Mouse (Mus musculus): ENCODE data around the gene Josd2. TPM values are rescaled to one million over a fixed set of nuclear protein-coding genes. Genes with fewer than 3 reads are reported as not detected.
A peak's percentile ranks its signal among the peaks of the same experiment; 100 is the strongest.

The Josd2 gene
- total RNA-seq, 2 experiments from 2014 or later = 40.3 to 48.1 TPM

- DNase-seq (ENCODE audit: low spot score in 2 of 2) = peak; percentile 94
Measured at GRCm38 (mm10) chr7:44495992-44496770, 28.4 kb downstream of the Josd2 start, which contains the start of the genes Emc10 and Fam71e1. Gene Emc10, minus strand, starts transcription at chr7:44496529. Gene Fam71e1, plus strand, starts transcription at chr7:44496581.

- DNase-seq (ENCODE audit: low spot score in 2 of 2) = no peak
Measured at GRCm38 (mm10) chr7:44496771-44497109, 29.0 kb downstream of the Josd2 start.

GRCm38 (mm10) chr7:44497361-44498055 is 29.7 kb downstream of the Josd2 start:
- no peak for DNase-seq (ENCODE audit: low spot score in 2 of 2)

- no peak for DNase-seq (ENCODE audit: low spot score in 2 of 2)
Measured at GRCm38 (mm10) chr7:44498922-44499321, 31.1 kb downstream of the Josd2 start.

- no peak for DNase-seq (ENCODE audit: low spot score in 2 of 2)
Measured at GRCm38 (mm10) chr7:44500046-44500445, 32.3 kb downstream of the Josd2 start.

- DNase-seq (ENCODE audit: low spot score in 2 of 2) = no peak
Measured at GRCm38 (mm10) chr7:44501563-44502115, 33.9 kb downstream of the Josd2 start.

GRCm38 (mm10) chr7:44507491-44507890 is 39.7 kb downstream of the Josd2 start:
- DNase-seq (ENCODE audit: low spot score in 2 of 2) = no peak

- DNase-seq (ENCODE audit: low spot score in 2 of 2) = no peak
Measured at GRCm38 (mm10) chr7:44519240-44519913, 51.6 kb downstream of the Josd2 start.

GRCm38 (mm10) chr7:44520990-44521389 is 53.2 kb downstream of the Josd2 start:
- no peak for DNase-seq (ENCODE audit: low spot score in 2 of 2)

Small RNA genes lying within 50 kb of the gene (microRNA-seq; reads per million reads assigned to microRNA genes)
- gene Mir7052 = 1.3 reads per million

Other genes starting within 250 kb of the Josd2 start
- 10 to 100 TPM in 1 of 2 experiments, not detected in 1; 41.2 TPM for gene Klk1, start 242.6 kb upstream of the Josd2 start, total RNA-seq (2021)
- gene Gm36864, start 231.8 kb upstream of the Josd2 start, total RNA-seq (2021) = not detected
- gene 1700028J19Rik, start 221.3 kb upstream of the Josd2 start, total RNA-seq (2021) = 1 to 10 TPM in 1 of 2 experiments, under 1 TPM in 1; 0.96 to 1.2 TPM
- gene 2410002F23Rik, start 221.3 kb upstream of the Josd2 start, total RNA-seq (2021) = 100 to 1,000 TPM; 210 to 226 TPM
- gene Acp4, start 210.6 kb upstream of the Josd2 start, total RNA-seq (2021) = not detected
- not detected for gene Gm15517, start 206.5 kb upstream of the Josd2 start, total RNA-seq (2021)
- 1 to 10 TPM; 6.0 to 7.1 TPM for gene Clec11a, start 161.1 kb upstream of the Josd2 start, total RNA-seq (2021)
- gene Shank1, start 157.7 kb upstream of the Josd2 start, total RNA-seq (2021) = 10 to 100 TPM; 12.0 to 16.9 TPM
- 1 to 10 TPM; 3.6 to 4.4 TPM for gene Syt3, start 83.9 kb upstream of the Josd2 start, total RNA-seq (2021)
- 1 to 10 TPM; 1.0 to 2.0 TPM for gene 1700008O03Rik, start 82.2 kb upstream of the Josd2 start, total RNA-seq (2021)
- 10 to 100 TPM; 18.7 to 18.8 TPM for gene Lrrc4b, start 39.0 kb upstream of the Josd2 start, total RNA-seq (2021)
- gene Aspdh, start 2.6 kb upstream of the Josd2 start, total RNA-seq (2021) = 1 to 10 TPM; 3.2 to 6.2 TPM
- gene Emc10, start 28.5 kb downstream of the Josd2 start, total RNA-seq (2021) = 10 to 100 TPM; 84.1 to 90.2 TPM
- 10 to 100 TPM; 21.6 to 22.7 TPM for gene Fam71e1, start 28.6 kb downstream of the Josd2 start, total RNA-seq (2021)
- gene Mybpc2, start 56.7 kb downstream of the Josd2 start, total RNA-seq (2021) = 1 to 10 TPM; 6.6 to 9.9 TPM
- gene Spib, start 64.1 kb downstream of the Josd2 start, total RNA-seq (2021) = 1 to 10 TPM in 1 of 2 experiments, under 1 TPM in 1; 0.84 to 2.9 TPM
- 10 to 100 TPM; 41.4 to 49.3 TPM for gene Pold1, start 80.9 kb downstream of the Josd2 start, total RNA-seq (2021)
- 100 to 1,000 TPM; 128 to 129 TPM for gene Nr1h2, start 86.0 kb downstream of the Josd2 start, total RNA-seq (2021)
- gene Napsa, start 104.4 kb downstream of the Josd2 start, total RNA-seq (2021) = 10 to 100 TPM in 1 of 2 experiments, 1 to 10 TPM in 1; 2.5 to 18.3 TPM
- gene Kcnc3, start 122.7 kb downstream of the Josd2 start, total RNA-seq (2021) = 1 to 10 TPM; 7.6 to 9.9 TPM
- gene Myh14, start 202.9 kb downstream of the Josd2 start, total RNA-seq (2021) = 1 to 10 TPM; 7.0 to 8.2 TPM
- gene Izumo2, start 240.8 kb downstream of the Josd2 start, total RNA-seq (2021) = not detected